Mouse (Mus musculus): ENCODE data around the gene Gm21970.
A peak's percentile ranks its signal among the peaks of the same experiment; 100 is the strongest.

DNA sequence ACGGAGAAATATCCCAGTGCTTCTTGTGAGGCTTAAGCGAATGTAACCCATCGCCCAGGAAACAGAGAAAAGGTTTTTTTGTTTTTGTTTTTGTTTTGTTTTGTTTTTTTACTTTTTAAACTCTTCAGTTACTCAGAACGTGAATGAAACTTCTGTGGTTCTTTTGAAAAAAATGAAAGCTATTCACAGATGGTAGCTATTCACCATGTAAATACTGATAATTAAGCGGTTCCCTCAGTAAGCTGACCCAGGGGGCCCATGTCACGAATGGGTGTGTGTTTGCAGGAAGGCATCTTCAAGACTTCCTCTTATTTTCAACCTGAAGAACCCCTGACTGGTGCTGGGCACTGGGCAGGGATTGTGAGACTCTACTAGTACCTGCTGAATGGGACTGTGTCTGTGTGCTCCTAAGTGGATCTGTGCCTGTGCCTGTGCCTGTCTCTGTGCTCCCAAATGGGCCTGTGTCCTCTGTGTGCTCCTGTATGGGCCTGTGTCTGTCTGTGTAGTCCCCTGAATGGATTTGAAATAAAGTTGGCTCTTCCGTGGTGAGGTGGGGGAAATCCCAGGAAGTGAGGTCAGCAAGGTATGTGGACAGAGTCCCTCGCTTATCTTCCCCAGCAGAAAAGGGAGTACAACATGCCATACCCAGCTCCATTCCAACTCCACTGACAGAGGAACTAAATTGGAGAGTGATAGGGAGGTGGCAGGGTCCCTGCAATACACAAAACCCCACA, 55.4 kb downstream of the Gm21970 start:
- TF ChIP-seq CTCF (IDR thresholded peaks at IDR 0.05; ENCODE audit: low read depth) (no peak), EP300 (IDR thresholded peaks at IDR 0.05; ENCODE audit: low read depth) (0 out of 2 replicates have a peak, but pooled peaks have one; percentile 6)

All from liver, embryonic 14.5 days (tissue).